Comparison of ENCODE assay signal across 8 mouse cellular contexts in genomic region chr16:94618543-94618942, GRCm38 (mm10). TPM values are rescaled to one million over a fixed set of nuclear protein-coding genes. Genes with fewer than 3 reads are reported as not detected.
DNase-seq lines count a peak whose midpoint lies in the region; ATAC-seq lines count a peak whose summit lies in the region.

No protein-coding gene starts in this region.

- H3K36me3 ChIP-seq in forebrain, embryonic 15.5 days = no peaks in the 10 kb centered on the region; the same call in 1 of the 2 replicates

- no peak for DNase-seq in frontal cortex, postnatal 14 days (ENCODE audit: low spot score in 2 of 2)
- peak; percentile 39 for DNase-seq in c-Kit-positive CD71-negative TER-119-negative erythroid progenitor cells, embryonic 14.5 days (ENCODE audit: low read depth)
- DNase-seq in heart, postnatal 36 days = peak; percentile 66 to 70
- peak; percentile 69 to 79 for DNase-seq in kidney, postnatal 4 days
- peak; percentile 83 for DNase-seq in lung, postnatal 10 days
- peak; percentile 71 for DNase-seq in retina, postnatal 1 day

- intact Hi-C loops in heart, postnatal 36 days (cut with DNase I) = loop anchor here (2.0 kb wide), 3 partner anchors 48 to 146 kb away; partner anchors contain the start of genes Dyrk1a and Vps26c

- WGBS in forebrain, embryonic 15.5 days = 58% methylated on average over 10 of the region's 10 CpGs

- ATAC-seq in frontal cortex, adult (ENCODE audit: low TSS enrichment) = peak; percentile 78
- 0 out of 2 replicates have a peak, but pooled peaks have one; percentile 44 for ATAC-seq in forebrain, embryonic 15.5 days (replicated peaks)

- H3K27me3 ChIP-seq in forebrain, embryonic 15.5 days = no peaks in the 10 kb centered on the region

- H3K4me3 ChIP-seq in forebrain, embryonic 15.5 days = no peak overlapping the region

- H3K4me1 ChIP-seq in forebrain, embryonic 15.5 days = peaks cover 6% of the 10 kb centered on the region; the same call in 1 of the 2 replicates

- no peak overlapping the region for H3K27ac ChIP-seq in forebrain, embryonic 15.5 days (replicated peaks)

- H3K9ac ChIP-seq in forebrain, embryonic 15.5 days (replicated peaks) = no peak overlapping the region

- H3K9me3 ChIP-seq in forebrain, embryonic 15.5 days = no peaks in the 10 kb centered on the region

- no peak overlapping the region for H3K4me2 ChIP-seq in forebrain, embryonic 15.5 days (replicated peaks)

RNA-seq across cellular contexts. Expression of gene Dyrk1a, which starts 48.7 kb away (rescaled TPM):
- polyA plus RNA-seq in forebrain, embryonic 15.5 days (2015; fragmentation: Nextera tagmentation; extraction: Ambion mirVana) = 12.3 and 12.8 TPM in 2 replicates
- 10 to 100 TPM; 64.4 to 71.8 TPM for total RNA-seq in heart, postnatal 36 days (2021)

Comparison
In these comparisons a context has a peak if more than half of its experiments do, and no peak if none do; other contexts are left out.
1. DNase-seq: peak in c-Kit-positive CD71-negative TER-119-negative erythroid progenitor cells, embryonic 14.5 days (single experiment), heart, postnatal 36 days (2 of 2), kidney, postnatal 4 days (2 of 2), lung, postnatal 10 days (single experiment) and retina, postnatal 1 day (single experiment); none in frontal cortex, postnatal 14 days (0 of 2).